Comparison of ENCODE assay signal across 11 mouse cellular contexts in genomic region chr5:142900651-142901050, GRCm38 (mm10). TPM values are rescaled to one million over a fixed set of nuclear protein-coding genes. Genes with fewer than 3 reads are reported as not detected.
DNase-seq lines count a peak whose midpoint lies in the region; ATAC-seq lines count a peak whose summit lies in the region.
"Had no signal": no experiment of that assay in that cellular context is flagged by ENCODE, and none has a peak within 500 bp of the region (broad histone marks: within the 10 kb centered on the region; RNA-seq: fewer than 3 reads in every experiment).

No protein-coding gene starts in this region.

- H3K4me3 ChIP-seq in heart, embryonic 13.5 days: no peak overlapping the region
- no peak overlapping the region for H3K4me3 ChIP-seq in midbrain, embryonic 12.5 days
- H3K4me3 ChIP-seq in midbrain, embryonic 16.5 days (ENCODE audit: low read depth, low read length): no peak overlapping the region
- H3K4me3 ChIP-seq in hindbrain, embryonic 14.5 days (replicated peaks; ENCODE audit: low read length): no peak overlapping the region
- H3K4me3 ChIP-seq: limb, embryonic 13.5 days had no signal

- no peaks in the 10 kb centered on the region for H3K9me3 ChIP-seq in heart, embryonic 13.5 days
- no peaks in the 10 kb centered on the region for H3K9me3 ChIP-seq in midbrain, embryonic 12.5 days
- no peaks in the 10 kb centered on the region for H3K9me3 ChIP-seq in midbrain, embryonic 16.5 days (replicated peaks; ENCODE audit: control insufficient read depth, low read length, poor library complexity, severe bottlenecking)
- no peaks in the 10 kb centered on the region for H3K9me3 ChIP-seq in hindbrain, embryonic 14.5 days (ENCODE audit: control insufficient read depth, low read length)
- H3K9me3 ChIP-seq: limb, embryonic 13.5 days had no signal

- 67% methylated on average over 7 of the region's 7 CpGs for WGBS in heart, embryonic 13.5 days
- WGBS in midbrain, embryonic 12.5 days: 85% methylated on average over 7 of the region's 7 CpGs
- WGBS in midbrain, embryonic 16.5 days: 88% methylated on average over 7 of the region's 7 CpGs
- 81% methylated on average over 7 of the region's 7 CpGs for WGBS in hindbrain, embryonic 14.5 days

- no peak for DNase-seq in heart, adult 9 months (ENCODE audit: low spot score in 2 of 2)
- DNase-seq in A20 (ENCODE audit: low read depth, low spot score): peak; percentile 40
- DNase-seq in Muller cell, postnatal 12 days (ENCODE audit: inconsistent ontology term): peak; percentile 17
- DNase-seq in ovary, adult 18-20 months (ENCODE audit: low spot score): no peak
- DNase-seq in hindbrain, embryonic 14.5 days (ENCODE audit: low spot score): no peak
- DNase-seq: layer of hippocampus, postnatal 36 days had no signal

- H3K4me1 ChIP-seq in heart, embryonic 13.5 days: peaks cover 33% of the 10 kb centered on the region
- H3K4me1 ChIP-seq in midbrain, embryonic 12.5 days: peaks cover 25% of the 10 kb centered on the region
- H3K4me1 ChIP-seq in midbrain, embryonic 16.5 days (ENCODE audit: control insufficient read depth, insufficient read depth, low read length): peaks cover 30% of the 10 kb centered on the region
- H3K4me1 ChIP-seq in hindbrain, embryonic 14.5 days (replicated peaks; ENCODE audit: control insufficient read depth, insufficient read depth, low read length): peaks cover 34% of the 10 kb centered on the region

- ATAC-seq in heart, embryonic 13.5 days (ENCODE audit: extremely low read depth, insufficient number of reproducible peaks, low FRiP score, low TSS enrichment): no peak
- ATAC-seq in midbrain, embryonic 12.5 days (ENCODE audit: low FRiP score, low read depth): no peak
- no peak for ATAC-seq in midbrain, embryonic 16.5 days
- ATAC-seq in hindbrain, embryonic 14.5 days (ENCODE audit: low FRiP score): no peak
- ATAC-seq: lung, postnatal 0 days had no signal

- H3K27me3 ChIP-seq in heart, embryonic 13.5 days (replicated peaks): no peaks in the 10 kb centered on the region
- H3K27me3 ChIP-seq in midbrain, embryonic 12.5 days: no peaks in the 10 kb centered on the region
- no peaks in the 10 kb centered on the region for H3K27me3 ChIP-seq in midbrain, embryonic 16.5 days (ENCODE audit: control insufficient read depth, insufficient read depth, low read depth, low read length)
- no peaks in the 10 kb centered on the region for H3K27me3 ChIP-seq in hindbrain, embryonic 14.5 days (ENCODE audit: control insufficient read depth, insufficient read depth, low read length)
- H3K27me3 ChIP-seq: limb, embryonic 13.5 days had no signal

- no peak overlapping the region for H3K4me2 ChIP-seq in heart, embryonic 13.5 days
- H3K4me2 ChIP-seq in midbrain, embryonic 12.5 days (replicated peaks): no peak overlapping the region
- no peak overlapping the region for H3K4me2 ChIP-seq in midbrain, embryonic 16.5 days (ENCODE audit: low read length)
- no peak overlapping the region for H3K4me2 ChIP-seq in hindbrain, embryonic 14.5 days (replicated peaks)
- H3K4me2 ChIP-seq: limb, embryonic 13.5 days had no signal

- peaks cover 79% of the 10 kb centered on the region for H3K36me3 ChIP-seq in heart, embryonic 13.5 days
- H3K36me3 ChIP-seq in midbrain, embryonic 12.5 days: peaks cover 64% of the 10 kb centered on the region
- peaks cover 35% of the 10 kb centered on the region for H3K36me3 ChIP-seq in midbrain, embryonic 16.5 days (ENCODE audit: control insufficient read depth, insufficient read depth, low read length)
- H3K36me3 ChIP-seq in hindbrain, embryonic 14.5 days (replicated peaks; ENCODE audit: control insufficient read depth, insufficient read depth): peaks cover 75% of the 10 kb centered on the region

- peak overlapping the region; percentile 43; the same call in 1 of the 2 replicates for H3K27ac ChIP-seq in heart, embryonic 13.5 days (replicated peaks)
- H3K27ac ChIP-seq in midbrain, embryonic 12.5 days (replicated peaks): peak overlapping the region; percentile 8; the same call in 1 of the 2 replicates
- H3K27ac ChIP-seq in midbrain, embryonic 16.5 days (ENCODE audit: low read length): no peak overlapping the region
- H3K27ac ChIP-seq in hindbrain, embryonic 14.5 days: no peak overlapping the region
- H3K27ac ChIP-seq: limb, embryonic 13.5 days had no signal

- H3K9ac ChIP-seq in heart, embryonic 13.5 days: no peak overlapping the region
- H3K9ac ChIP-seq in midbrain, embryonic 12.5 days (replicated peaks): no peak overlapping the region
- H3K9ac ChIP-seq in midbrain, embryonic 16.5 days (ENCODE audit: low read depth, low read length): no peak overlapping the region
- no peak overlapping the region for H3K9ac ChIP-seq in hindbrain, embryonic 14.5 days
- H3K9ac ChIP-seq: limb, embryonic 13.5 days had no signal

RNA-seq across cellular contexts. Expression of gene Fbxl18, which starts 5.4 kb away (rescaled TPM):
- 8.7 and 9.5 TPM in 2 replicates for polyA plus RNA-seq in heart, embryonic 13.5 days (2015; fragmentation: Nextera tagmentation; extraction: Ambion mirVana)
- 27.7 and 28.9 TPM in 2 replicates for polyA plus RNA-seq in midbrain, embryonic 12.5 days (2016; fragmentation: Nextera tagmentation; extraction: Ambion mirVana)
- polyA plus RNA-seq in midbrain, embryonic 16.5 days (2015; fragmentation: Nextera tagmentation; extraction: Ambion mirVana): 29.9 and 35.1 TPM in 2 replicates
- polyA plus RNA-seq in hindbrain, embryonic 14.5 days (2014; fragmentation: Nextera tagmentation; extraction: Ambion mirVana): 26.1 TPM in 2 replicates

RNA-seq across cellular contexts. Expression of gene Actb, which starts 5.9 kb away (rescaled TPM):
- polyA plus RNA-seq in heart, embryonic 13.5 days (2015; fragmentation: Nextera tagmentation; extraction: Ambion mirVana): 6,383 and 6,386 TPM in 2 replicates
- 12,547 and 14,098 TPM in 2 replicates for polyA plus RNA-seq in midbrain, embryonic 12.5 days (2016; fragmentation: Nextera tagmentation; extraction: Ambion mirVana)
- polyA plus RNA-seq in midbrain, embryonic 16.5 days (2015; fragmentation: Nextera tagmentation; extraction: Ambion mirVana): 13,967 and 14,266 TPM in 2 replicates
- 13,534 and 14,549 TPM in 2 replicates for polyA plus RNA-seq in hindbrain, embryonic 14.5 days (2014; fragmentation: Nextera tagmentation; extraction: Ambion mirVana)

RNA-seq across cellular contexts. Expression of gene Fscn1, which starts 59.5 kb away (rescaled TPM):
- 135 and 155 TPM in 2 replicates for polyA plus RNA-seq in heart, embryonic 13.5 days (2015; fragmentation: Nextera tagmentation; extraction: Ambion mirVana)
- 707 and 742 TPM in 2 replicates for polyA plus RNA-seq in midbrain, embryonic 12.5 days (2016; fragmentation: Nextera tagmentation; extraction: Ambion mirVana)
- polyA plus RNA-seq in midbrain, embryonic 16.5 days (2015; fragmentation: Nextera tagmentation; extraction: Ambion mirVana): 493 and 557 TPM in 2 replicates
- polyA plus RNA-seq in hindbrain, embryonic 14.5 days (2014; fragmentation: Nextera tagmentation; extraction: Ambion mirVana): 459 and 508 TPM in 2 replicates

Comparison
In these comparisons a context has a peak if more than half of its experiments do, and no peak if none do; other contexts are left out.
1. H3K27ac ChIP-seq: peak in heart, embryonic 13.5 days (single experiment) and midbrain, embryonic 12.5 days (single experiment); none in midbrain, embryonic 16.5 days (single experiment) and hindbrain, embryonic 14.5 days (single experiment).
2. DNase-seq: peak in A20 (single experiment) and Muller cell, postnatal 12 days (single experiment); none in heart, adult 9 months (0 of 2), ovary, adult 18-20 months (single experiment) and hindbrain, embryonic 14.5 days (single experiment).